Mouse (Mus musculus) hindbrain, postnatal 0 days (tissue): Measurements from ENCODE around the gene Wnt7a. TPM values are rescaled to one million over a fixed set of nuclear protein-coding genes. Genes with fewer than 3 reads are reported as not detected.

Experiments used
- ATAC-seq: fragments of 200-750 bp; cut with Nextera tagmentation; 2 replicates; pipeline ENCODE4 v1.8.0; 2017; ENCODE audit warnings: mild to moderate bottlenecking, moderate TSS enrichment, moderate library complexity
- DNase-seq: peaks from one replicate; pipeline ENCODE4 v3.0.0-alpha.2; 2015; ENCODE audit warnings: low spot score
- H3K27ac ChIP-seq: fragments of 300-500 bp; sonication (generic); 2 replicates; pipeline ENCODE4 v1.5.1; 2014; ENCODE audit warnings: mild to moderate bottlenecking
- H3K27me3 ChIP-seq: fragments of 300-500 bp; sonication (generic); 2 replicates; pipeline ENCODE4 v1.6.1; 2014; ENCODE audit warnings: low read length, mixed read lengths; ENCODE audit not compliant: insufficient read depth
- H3K36me3 ChIP-seq: fragments of 300-500 bp; sonication (generic); 2 replicates; pipeline ENCODE4 v1.6.1; 2014; ENCODE audit warnings: low read length, mixed read lengths; ENCODE audit not compliant: insufficient read depth
- H3K4me1 ChIP-seq: fragments of 300-500 bp; sonication (generic); 2 replicates; pipeline ENCODE4 v1.6.1; 2014; ENCODE audit warnings: antibody characterized with exemption, low read length, mixed read lengths; ENCODE audit not compliant: insufficient read depth
- H3K4me2 ChIP-seq: fragments of 300-500 bp; sonication (generic); 2 replicates; pipeline ENCODE4 v1.6.1; 2014; ENCODE audit warnings: low read depth, mild to moderate bottlenecking, low read length, moderate library complexity, mixed read lengths
- H3K4me3 ChIP-seq: fragments of 300-500 bp; sonication (generic); 2 replicates; pipeline ENCODE4 v1.5.1; 2014; ENCODE audit warnings: low read length
- H3K9ac ChIP-seq: fragments of 300-500 bp; sonication (generic); replicated peaks from 2 replicates; pipeline ENCODE4 v1.6.1; 2014; ENCODE audit warnings: mild to moderate bottlenecking, low read length, moderate library complexity, mixed read lengths
- H3K9me3 ChIP-seq: fragments of 300-500 bp; sonication (generic); 2 replicates; pipeline ENCODE4 v1.6.1; 2016; ENCODE audit warnings: low read length, mixed read lengths
- CTCF ChIP-seq: IDR thresholded peaks from 2 replicates; pipeline ENCODE4 v1.5.1; 2016; ENCODE audit warnings: antibody characterized with exemption, control low read depth, low read depth
- WGBS: fragments of 180-500 bp; shearing (Covaris S2); extraction: QIAGEN DNeasy Blood & Tissue Kit; methylation state at CpG from one replicate; pipeline ENCODE4 v1.1.7; 2014; 5-methylcytosine and 5-hydroxymethylcytosine counted together
- polyA plus RNA-seq: library from polyadenylated mRNA; unstranded; fragments of >200 nt; fragmentation: Nextera tagmentation; extraction: Ambion mirVana; gene quantifications from 2 replicates; pipeline ENCODE4 v1.2.1, GENCODE M21; 2015
- total RNA-seq: library from RNA; depleted of rRNA; stranded (reverse); fragments of >200 nt; gene quantifications from 2 replicates; pipeline ENCODE4 v1.2.3, GENCODE M21; 2014

The Wnt7a gene
- total and polyA plus RNA-seq, 2 experiments from 2014 or later = 6.2 to 11.4 TPM

- TF ChIP-seq CTCF = no peak
- Histone ChIP-seq H3K27ac (peak overlapping the region; percentile 88), H3K36me3 (no peaks in the 10 kb centered on the region), H3K4me1 (peaks cover 4% of the 10 kb centered on the region; the same call in 1 of the 2 replicates), H3K4me2 (peak overlapping the region; percentile 97), H3K4me3 (peak overlapping the region; percentile 57), H3K9ac (peak overlapping the region; percentile 74), H3K9me3 (no peaks in the 10 kb centered on the region), H3K27me3 (no peaks in the 10 kb centered on the region)
- ATAC-seq (peak; percentile 76), DNase-seq (peak; percentile 15)
- 3% methylated on average over 19 of the region's 19 CpGs for WGBS
These were observed 30.0 kb upstream of the Wnt7a start for GRCm38 (mm10) chr6:91441145-91441662.

- H3K36me3 ChIP-seq = no peaks in the 10 kb centered on the region
- H3K9ac ChIP-seq = peak overlapping the region; percentile 74
- DNase-seq (peak; percentile 98), ATAC-seq (peak; percentile 98)
- H3K27me3 ChIP-seq = no peaks in the 10 kb centered on the region
- TF ChIP-seq CTCF = no peak
- peaks cover 4% of the 10 kb centered on the region; the same call in 1 of the 2 replicates for H3K4me1 ChIP-seq
- peak overlapping the region; percentile 97 for H3K4me2 ChIP-seq
- no peaks in the 10 kb centered on the region for H3K9me3 ChIP-seq
- WGBS = 2% methylated on average over 30 of the region's 30 CpGs
- H3K27ac ChIP-seq = peak overlapping the region; percentile 88
- H3K4me3 ChIP-seq = peak overlapping the region; percentile 57
These were observed 29.4 kb upstream of the Wnt7a start for GRCm38 (mm10) chr6:91440474-91441144.

GRCm38 (mm10) chr6:91424151-91424550, 13.0 kb upstream of the Wnt7a start:
- WGBS = 41% methylated on average over 4 of the region's 4 CpGs
- ATAC-seq (no peak), DNase-seq (no peak)
- Histone ChIP-seq H3K36me3 (no peaks in the 10 kb centered on the region), H3K4me1 (no peaks in the 10 kb centered on the region), H3K4me3 (no peak overlapping the region), H3K4me2 (no peak overlapping the region), H3K27me3 (no peaks in the 10 kb centered on the region), H3K27ac (no peak overlapping the region), H3K9me3 (no peaks in the 10 kb centered on the region), H3K9ac (no peak overlapping the region)
- no peak for TF ChIP-seq CTCF

GRCm38 (mm10) chr6:91421629-91422028, 10.5 kb upstream of the Wnt7a start:
- H3K27ac ChIP-seq = no peak overlapping the region
- H3K4me3 ChIP-seq = no peak overlapping the region
- no peak overlapping the region for H3K4me2 ChIP-seq
- no peak for TF ChIP-seq CTCF
- H3K4me1 ChIP-seq = no peaks in the 10 kb centered on the region
- 74% methylated on average over 4 of the region's 4 CpGs for WGBS
- no peak for ATAC-seq
- no peak overlapping the region for H3K9ac ChIP-seq
- H3K36me3 ChIP-seq = no peaks in the 10 kb centered on the region
- no peaks in the 10 kb centered on the region for H3K9me3 ChIP-seq
- DNase-seq = no peak
- no peaks in the 10 kb centered on the region for H3K27me3 ChIP-seq

GRCm38 (mm10) chr6:91417291-91417845, 6.2 kb upstream of the Wnt7a start:
- Histone ChIP-seq H3K9me3 (no peaks in the 10 kb centered on the region), H3K27ac (no peak overlapping the region), H3K4me1 (no peaks in the 10 kb centered on the region), H3K27me3 (no peaks in the 10 kb centered on the region), H3K36me3 (no peaks in the 10 kb centered on the region), H3K9ac (no peak overlapping the region), H3K4me2 (no peak overlapping the region), H3K4me3 (no peak overlapping the region)
- 75% methylated on average over 5 of the region's 5 CpGs for WGBS
- no peak for TF ChIP-seq CTCF
- DNase-seq = no peak
- no peak for ATAC-seq

GRCm38 (mm10) chr6:91416146-91416545, 5.0 kb upstream of the Wnt7a start:
- no peak for DNase-seq
- ATAC-seq = no peak
- Histone ChIP-seq H3K36me3 (no peaks in the 10 kb centered on the region), H3K27me3 (0 out of 2 replicates have a peak, but pooled peaks cover under 1% of the 10 kb centered on the region), H3K4me3 (no peak overlapping the region), H3K4me2 (no peak overlapping the region), H3K9ac (no peak overlapping the region), H3K9me3 (no peaks in the 10 kb centered on the region), H3K4me1 (no peaks in the 10 kb centered on the region), H3K27ac (no peak overlapping the region)
- WGBS = 87% methylated on average over 4 of the region's 4 CpGs
- no peak for TF ChIP-seq CTCF

- no peak overlapping the region for H3K4me3 ChIP-seq
- 3% methylated on average over 4 of the region's 4 CpGs for WGBS
- ATAC-seq (peak; percentile 40; the same call in 1 of the 2 replicates), DNase-seq (peak; percentile 76)
- H3K36me3 ChIP-seq = no peaks in the 10 kb centered on the region
- H3K4me2 ChIP-seq = no peak overlapping the region
- peaks cover 10% of the 10 kb centered on the region for H3K27me3 ChIP-seq
- no peak overlapping the region for H3K9ac ChIP-seq
- peaks cover 6% of the 10 kb centered on the region; the same call in 1 of the 2 replicates for H3K4me1 ChIP-seq
- peak; percentile 82 for TF ChIP-seq CTCF
- no peak overlapping the region for H3K27ac ChIP-seq
- H3K9me3 ChIP-seq = no peaks in the 10 kb centered on the region
These were observed 3.7 kb upstream of the Wnt7a start for GRCm38 (mm10) chr6:91414890-91415289.
